Mouse (Mus musculus) ES-E14 (cell line): Measurements from ENCODE around the gene Bclaf3.

ENCODE experiments used
- CHD2 ChIP-seq: IDR thresholded peaks from 2 replicates; pipeline ENCODE4 v1.6.1; 2014; ENCODE audit warnings: mild to moderate bottlenecking, low read depth, low read length, inconsistent platforms
- HCFC1 ChIP-seq: IDR thresholded peaks from 2 replicates; pipeline ENCODE4 v1.6.1; 2012; ENCODE audit warnings: low read length, inconsistent platforms, borderline replicate concordance; ENCODE audit not compliant: insufficient read depth
- MAFK ChIP-seq: IDR thresholded peaks from 2 replicates; pipeline ENCODE4 v1.6.1; 2014; ENCODE audit warnings: mild to moderate bottlenecking, low read depth, low read length, inconsistent platforms; ENCODE audit not compliant: insufficient read depth
- ZC3H11A ChIP-seq: IDR thresholded peaks from 2 replicates; pipeline ENCODE4 v1.6.1; 2012; ENCODE audit warnings: low read depth, mild to moderate bottlenecking, inconsistent platforms, low read length, borderline replicate concordance
- ZNF384 ChIP-seq: IDR thresholded peaks from 2 replicates; pipeline ENCODE4 v1.6.1; 2012; ENCODE audit warnings: low read depth, low read length, inconsistent platforms

DNA sequence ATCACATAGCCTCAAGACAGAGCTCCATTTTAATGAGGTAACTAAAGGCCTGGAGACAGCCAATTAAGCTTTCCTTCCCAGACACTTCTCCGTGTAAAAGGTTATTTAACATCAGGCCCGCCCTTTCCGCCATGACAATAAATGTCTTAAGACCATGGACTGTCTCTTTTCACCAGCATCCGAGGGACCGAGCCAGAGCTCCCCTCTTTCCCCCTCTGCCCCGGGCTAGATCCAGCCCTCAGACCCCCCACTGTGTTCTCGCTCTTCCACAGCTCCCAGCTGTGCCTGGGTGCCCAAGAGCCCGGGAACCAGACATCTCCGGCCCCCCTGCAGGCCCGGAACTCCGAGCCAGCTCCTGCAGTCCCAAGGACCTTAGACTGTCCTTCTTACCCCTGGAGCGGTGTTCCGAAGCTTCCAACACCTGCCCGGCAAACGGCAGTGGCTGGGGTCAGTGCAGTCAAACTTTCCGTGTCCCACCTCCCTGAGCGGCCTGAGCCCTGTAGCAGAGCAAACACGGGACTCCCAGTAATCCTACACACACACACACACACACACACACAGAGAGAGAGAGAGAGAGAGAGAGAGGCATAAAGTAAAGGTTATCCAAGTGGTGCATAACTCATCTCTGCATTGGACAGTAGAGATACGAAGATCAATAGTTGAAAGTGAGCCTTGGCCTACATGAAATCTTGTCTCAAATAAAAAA is 18.0 kb upstream of the Bclaf3 start:
- TF ChIP-seq MAFK (no peak), HCFC1 (no peak), ZC3H11A (no peak), CHD2 (no peak), ZNF384 (no peak)
